Mouse (Mus musculus): ENCODE measurements at regions not wholly inside any gene's neighbourhood (a gene's known extent, or its start where the extent isn't known, plus 50 kb on each side); places are given as distances from the start of the nearest gene placed in this dataset.

DNA sequence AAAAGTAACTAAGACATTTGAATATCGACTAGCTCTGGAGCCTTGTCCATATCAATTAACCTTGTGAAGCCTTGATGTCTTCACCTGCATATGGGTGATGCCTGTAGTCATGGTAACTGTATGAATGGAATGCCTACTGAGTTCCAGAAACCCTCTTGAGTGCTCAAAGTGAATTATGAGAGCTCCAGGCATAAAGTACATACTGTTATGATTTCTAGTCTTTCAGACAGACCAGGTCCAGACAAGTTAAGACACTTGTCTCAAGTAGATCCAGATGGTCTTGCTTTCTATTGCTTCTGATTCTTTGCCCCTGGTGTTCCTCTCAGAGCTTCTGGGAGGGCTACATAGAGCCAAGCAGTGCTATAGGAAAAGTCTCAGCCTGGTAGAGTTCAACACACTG lies 112.5 kb upstream of the Lrfn2 start:
- no peak for TF ChIP-seq CTCF (IDR thresholded peaks at IDR 0.05 in 2 of 3, conservative IDR thresholded peaks at IDR 0.05 in 1 of 3; ENCODE audit: control insufficient read depth in 1 of 3, insufficient read depth in 1 of 3, low read depth in 2 of 3, low read length in 3 of 3, poor library complexity in 1 of 3, severe bottlenecking in 1 of 3)
- no peak for TF ChIP-seq CHD1 (IDR thresholded peaks at IDR 0.05; ENCODE audit: low read depth, low read length)
- TF ChIP-seq POLR2A (IDR thresholded peaks at IDR 0.05; ENCODE audit: control insufficient read depth in 1 of 2, insufficient read depth in 1 of 2, low read depth in 1 of 2, low read length in 2 of 2, poor library complexity in 1 of 2): no peak
- no peak for TF ChIP-seq BHLHE40 (IDR thresholded peaks at IDR 0.05; ENCODE audit: borderline replicate concordance, low read depth, low read length)
- TF ChIP-seq TBP (IDR thresholded peaks at IDR 0.05; ENCODE audit: low read depth, low read length): no peak
- TF ChIP-seq NRF1 (IDR thresholded peaks at IDR 0.05; ENCODE audit: insufficient read depth, low read depth, low read length, poor library complexity, severe bottlenecking): no peak
- TF ChIP-seq SMC3 (IDR thresholded peaks at IDR 0.05; ENCODE audit: low read depth, low read length): no peak
- TF ChIP-seq JUND (IDR thresholded peaks at IDR 0.05; ENCODE audit: low read depth, low read length): no peak
- no peak for TF ChIP-seq MAX (IDR thresholded peaks at IDR 0.05; ENCODE audit: low read length)
- no peak for TF ChIP-seq ELF1 (IDR thresholded peaks at IDR 0.05; ENCODE audit: low read depth, low read length)
- TF ChIP-seq ZMIZ1 (IDR thresholded peaks at IDR 0.05; ENCODE audit: low read depth, low read length): no peak
- TF ChIP-seq EP300 (IDR thresholded peaks at IDR 0.05; ENCODE audit: low read depth in 1 of 2, low read length in 2 of 2): no peak
- no peak for TF ChIP-seq MEF2A (IDR thresholded peaks at IDR 0.05; ENCODE audit: extremely low read depth, insufficient replicate concordance, low read depth, low read length, poor library complexity, severe bottlenecking)

Measured in MEL (cell line).